Mouse (Mus musculus): ENCODE measurements around the gene Zg16.
"Not testable (repeated sequence)": the region's sequence is repeated elsewhere in the genome, so short reads cannot be mapped to it uniquely, and the experiment has no call there.

Gene Zg16

DNA sequence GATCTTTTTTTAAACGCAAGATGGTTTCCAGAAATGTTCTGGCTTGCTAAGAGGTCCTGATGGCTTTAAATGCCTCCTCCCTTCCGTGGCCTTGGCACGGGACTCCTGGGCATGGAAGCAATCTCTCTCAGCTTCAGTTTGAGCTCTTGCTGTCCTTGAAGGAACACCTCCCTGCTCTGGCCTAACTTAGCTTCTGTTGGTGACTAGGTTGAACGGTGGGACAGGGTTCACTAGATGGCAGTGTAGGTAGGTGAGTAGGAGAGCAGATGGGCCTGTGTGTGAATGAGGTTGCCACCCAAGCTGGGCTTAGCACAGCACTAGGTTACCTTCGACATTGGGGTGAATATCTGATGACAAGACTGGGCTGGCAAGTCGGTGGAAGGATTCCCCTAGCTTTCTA lies 16.8 kb upstream of the Zg16 start:
- DNase-seq (ENCODE audit: low spot score) = no peak

- no peak for DNase-seq (ENCODE audit: low spot score)
Measured at GRCm38 (mm10) chr7:127102148-127102547, 15.0 kb upstream of the Zg16 start.

DNA sequence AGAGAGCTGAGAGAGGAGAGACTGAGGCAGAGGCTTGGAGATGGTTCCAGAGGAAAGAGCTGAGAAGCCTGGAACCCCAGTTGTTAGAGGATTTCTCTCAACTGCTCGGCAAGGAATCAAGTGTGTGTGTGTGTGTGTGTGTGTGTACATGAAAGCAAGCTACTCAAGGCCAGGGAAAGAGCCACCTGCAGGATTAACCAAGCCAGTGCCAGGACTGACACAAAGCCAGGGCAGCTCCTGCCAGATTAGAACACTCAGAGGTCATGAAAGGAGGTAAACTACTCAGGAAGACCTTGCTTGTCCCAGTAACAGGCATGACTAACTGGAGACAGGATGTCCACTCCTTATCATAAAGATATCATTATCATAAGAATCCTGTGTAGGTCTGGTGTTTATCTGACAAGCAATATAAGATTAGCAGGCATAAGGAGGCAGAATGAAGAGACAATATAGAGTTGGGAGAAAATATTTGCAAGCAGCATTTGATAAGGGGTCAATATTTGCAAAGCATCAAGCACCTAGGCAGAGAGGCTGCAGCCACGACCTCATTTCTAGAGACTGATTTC lies 14.4 kb upstream of the Zg16 start:
- no peak for DNase-seq (ENCODE audit: low spot score)

- DNase-seq (ENCODE audit: low spot score) = no peak
Measured at GRCm38 (mm10) chr7:127099528-127099927, 12.4 kb upstream of the Zg16 start.

- DNase-seq (ENCODE audit: low spot score) = no peak
Measured at GRCm38 (mm10) chr7:127098950-127099349, 11.8 kb upstream of the Zg16 start.

- no peak for DNase-seq (ENCODE audit: low spot score)
Measured at GRCm38 (mm10) chr7:127098521-127098920, 11.4 kb upstream of the Zg16 start.

DNA sequence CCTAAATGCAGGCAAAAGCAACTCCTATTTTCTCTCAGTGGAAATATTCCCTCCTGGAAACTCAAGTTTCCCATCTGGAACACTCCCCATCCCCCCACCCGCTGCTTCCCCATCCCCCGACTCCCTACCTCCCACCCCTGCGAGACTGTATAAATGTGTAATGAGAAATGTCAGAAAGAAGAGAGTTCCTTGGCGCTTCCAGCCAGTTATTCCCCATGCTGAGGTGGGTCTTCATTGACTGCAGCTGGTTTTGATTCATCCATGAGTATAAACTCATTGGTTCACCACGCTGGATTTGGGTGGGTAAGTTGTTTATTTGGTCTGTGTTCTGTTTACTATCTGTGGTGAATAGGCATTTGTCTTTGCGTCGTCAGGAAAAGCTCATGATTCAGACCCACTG lies 9.3 kb upstream of the Zg16 start:
- DNase-seq (ENCODE audit: low spot score) = no peak

GRCm38 (mm10) chr7:127093914-127094313 lies 6.8 kb upstream of the Zg16 start:
- DNase-seq (ENCODE audit: low spot score) = no peak

DNA sequence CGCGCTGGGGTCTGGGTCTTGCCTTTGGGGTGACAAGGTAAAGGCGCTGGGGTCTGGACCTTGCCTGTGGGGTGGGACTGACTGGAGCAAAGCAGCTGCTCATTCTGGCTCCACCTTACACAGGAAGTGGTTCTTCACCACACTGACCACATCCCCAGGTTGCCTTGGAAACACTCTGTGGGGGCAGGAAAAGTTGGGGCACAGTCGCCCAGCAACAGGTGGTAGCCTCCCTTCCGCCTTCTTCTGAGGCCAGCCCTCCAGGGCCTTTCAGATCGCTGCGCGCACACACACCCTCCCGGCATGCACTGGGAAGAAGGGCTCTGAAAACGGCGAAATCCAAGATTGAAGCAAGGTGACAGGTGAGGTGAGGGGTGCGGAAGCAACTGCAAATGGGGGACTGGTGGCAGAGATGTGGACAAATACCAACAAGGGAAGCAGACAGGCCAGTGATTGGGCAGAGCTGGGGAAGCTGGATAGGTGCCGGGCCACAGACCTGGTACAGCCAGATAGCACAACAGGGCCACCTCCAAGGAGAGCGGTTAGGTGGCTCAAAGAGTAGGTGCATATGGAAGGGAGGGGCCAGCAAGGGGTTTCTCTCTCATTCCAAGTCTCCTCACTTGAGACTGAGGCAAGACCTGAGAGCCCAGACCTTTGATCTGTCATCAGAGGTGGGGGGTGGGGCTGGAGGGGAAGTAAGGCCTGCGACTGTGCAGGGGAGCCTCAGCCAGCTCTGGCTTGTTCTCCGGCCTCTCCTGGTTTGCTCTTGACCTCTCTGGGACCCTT lies 4.2 kb upstream of the Zg16 start, which contains the start of gene AI467606:
AI467606 (plus strand) TSS at position 246 of the 783 bp plus-strand sequence.
- DNase-seq (ENCODE audit: low spot score) = peak; percentile 29

- DNase-seq (ENCODE audit: low spot score) = no peak
Measured at GRCm38 (mm10) chr7:127090154-127091113, 3.3 kb upstream of the Zg16 start.

DNA sequence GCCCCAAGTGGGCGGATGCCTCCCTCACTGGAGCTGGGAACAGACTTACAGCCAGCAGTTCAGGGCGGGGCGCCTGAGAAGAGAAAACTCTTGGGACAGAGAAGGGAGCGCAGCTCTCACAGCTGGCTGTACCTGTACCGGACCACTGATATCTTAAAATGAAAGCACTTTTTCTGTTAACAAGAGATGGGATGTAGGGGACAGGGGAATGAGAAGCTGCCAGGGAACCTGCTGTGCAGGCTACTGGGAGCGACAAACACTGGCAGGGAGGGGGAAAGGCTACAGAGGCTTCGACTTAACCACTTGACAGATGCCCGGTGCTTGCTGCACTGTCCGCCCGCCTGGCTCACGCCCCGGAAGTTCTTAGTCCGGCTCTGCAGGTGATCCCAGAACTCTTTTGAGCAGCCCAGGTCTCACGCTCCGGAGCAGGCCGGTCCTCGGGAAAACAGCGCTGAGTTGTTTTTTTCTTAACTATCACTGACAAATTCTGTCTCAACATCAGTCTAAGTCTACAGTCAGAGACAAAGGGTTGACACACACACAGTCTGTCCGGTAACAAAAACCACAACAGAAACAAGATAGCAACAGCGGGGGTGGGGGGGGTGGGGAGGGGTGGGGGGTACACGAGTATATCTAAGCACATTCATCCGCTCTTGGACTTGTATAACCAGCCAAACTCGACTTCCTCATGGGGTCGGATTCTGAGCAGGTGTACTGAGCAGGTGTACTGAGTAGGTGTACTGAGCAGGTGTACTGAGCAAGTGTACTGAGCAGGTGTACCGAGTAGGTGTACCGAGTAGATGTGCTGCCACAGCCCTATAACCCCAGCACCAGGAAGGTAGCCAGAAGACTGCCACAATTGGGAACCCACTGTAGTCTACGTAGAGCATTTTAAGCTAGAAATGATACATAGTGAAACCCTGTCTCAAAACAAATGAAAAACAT lies 2.0 kb upstream of the Zg16 start:
- DNase-seq (ENCODE audit: low spot score) = no peak

- DNase-seq (ENCODE audit: low spot score) = no peak
Measured at GRCm38 (mm10) chr7:127088083-127088482, 955 bp upstream of the Zg16 start.

DNA sequence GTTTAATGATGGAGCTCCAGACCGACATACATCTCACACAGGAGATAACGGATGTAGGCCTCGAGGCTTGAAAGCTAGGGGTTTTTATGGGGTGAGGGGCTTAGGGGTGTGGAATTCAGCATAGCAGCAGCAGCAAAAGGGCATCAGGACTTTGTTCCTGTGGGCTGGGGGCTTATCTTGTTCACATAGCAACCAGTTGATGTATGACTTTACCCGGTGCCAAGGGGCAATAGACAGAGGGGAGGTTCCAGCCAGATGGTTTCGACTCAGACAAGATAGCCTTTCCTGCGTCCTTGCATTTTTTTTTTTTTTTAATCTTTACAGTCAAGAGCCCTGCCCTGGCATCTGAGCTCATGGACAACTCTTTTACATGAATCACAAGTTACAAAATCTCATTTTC lies 1.4 kb downstream of the Zg16 start:
- not testable (repeated sequence) for DNase-seq (ENCODE audit: low spot score)

GRCm38 (mm10) chr7:127084794-127085193 lies 2.3 kb downstream of the Zg16 start:
- no peak for DNase-seq (ENCODE audit: low spot score)

DNA sequence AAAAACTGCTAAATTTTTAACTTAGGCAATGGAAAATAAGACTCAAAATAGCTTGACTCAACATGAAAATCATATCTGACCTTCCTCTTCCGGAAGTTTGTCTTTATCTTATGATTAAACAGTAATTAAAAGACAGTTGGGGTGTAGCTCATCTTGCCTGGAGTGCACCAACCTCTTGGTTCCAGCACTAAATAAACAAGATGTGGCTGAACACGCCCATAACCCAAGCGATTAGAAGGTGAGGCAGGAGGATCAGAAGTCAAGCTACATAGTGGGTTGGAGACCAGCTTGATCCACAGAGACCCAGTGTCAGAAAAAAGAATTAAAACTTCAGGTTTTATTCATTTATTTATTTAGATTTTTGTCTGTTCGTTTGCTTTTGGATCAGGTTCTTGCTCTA lies 3.4 kb downstream of the Zg16 start:
- no peak for DNase-seq (ENCODE audit: low spot score)

GRCm38 (mm10) chr7:127082995-127083394 lies 4.1 kb downstream of the Zg16 start:
- DNase-seq (ENCODE audit: low spot score) = no peak

GRCm38 (mm10) chr7:127082271-127082670 lies 4.9 kb downstream of the Zg16 start:
- DNase-seq (ENCODE audit: low spot score) = no peak

GRCm38 (mm10) chr7:127080045-127080444 lies 7.1 kb downstream of the Zg16 start:
- DNase-seq (ENCODE audit: low spot score) = no peak

DNA sequence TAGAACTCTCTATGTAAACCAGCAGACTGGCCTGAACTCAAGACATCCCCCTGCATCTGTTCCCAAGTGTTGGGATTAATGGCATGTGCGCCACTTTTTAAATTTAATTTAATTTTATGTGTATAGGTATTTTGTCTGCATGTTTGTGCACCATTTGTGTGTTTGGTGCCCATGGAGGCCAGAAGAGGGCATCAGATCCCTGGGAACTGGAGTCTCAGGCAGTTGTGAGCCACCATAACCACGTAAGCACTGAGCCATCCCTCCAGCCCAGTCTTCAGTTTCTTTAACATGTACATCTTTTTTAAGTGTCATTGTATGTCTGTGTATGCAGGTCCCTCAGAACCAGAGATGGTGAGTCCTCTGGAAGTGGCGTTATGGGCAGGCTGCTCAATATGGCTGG lies 9.4 kb downstream of the Zg16 start:
- DNase-seq (ENCODE audit: low spot score) = no peak

DNA sequence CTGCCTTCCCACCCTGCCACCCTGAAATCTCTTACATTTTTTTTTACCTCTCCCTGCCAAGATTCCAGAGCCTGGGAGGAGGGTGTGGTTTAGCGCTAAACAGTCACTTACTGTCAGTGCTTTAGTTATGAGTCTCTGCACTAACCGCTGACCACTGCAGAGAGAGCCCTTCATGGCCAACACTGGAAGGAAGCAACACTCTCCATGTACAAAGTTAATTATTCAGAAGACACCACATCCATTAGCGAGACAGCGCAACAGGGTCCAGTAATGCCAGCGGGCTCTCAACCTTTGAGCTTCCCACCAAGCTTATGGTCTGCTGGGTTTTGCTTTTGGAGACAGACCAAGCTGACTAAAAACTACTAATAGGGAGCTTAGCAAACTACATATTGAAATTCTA lies 10.9 kb downstream of the Zg16 start:
- no peak for DNase-seq (ENCODE audit: low spot score)

GRCm38 (mm10) chr7:127073221-127073620 lies 13.9 kb downstream of the Zg16 start:
- no peak for DNase-seq (ENCODE audit: low spot score)
